Comparison of ENCODE assay signal across 9 mouse cellular contexts in the genomic region with DNA sequence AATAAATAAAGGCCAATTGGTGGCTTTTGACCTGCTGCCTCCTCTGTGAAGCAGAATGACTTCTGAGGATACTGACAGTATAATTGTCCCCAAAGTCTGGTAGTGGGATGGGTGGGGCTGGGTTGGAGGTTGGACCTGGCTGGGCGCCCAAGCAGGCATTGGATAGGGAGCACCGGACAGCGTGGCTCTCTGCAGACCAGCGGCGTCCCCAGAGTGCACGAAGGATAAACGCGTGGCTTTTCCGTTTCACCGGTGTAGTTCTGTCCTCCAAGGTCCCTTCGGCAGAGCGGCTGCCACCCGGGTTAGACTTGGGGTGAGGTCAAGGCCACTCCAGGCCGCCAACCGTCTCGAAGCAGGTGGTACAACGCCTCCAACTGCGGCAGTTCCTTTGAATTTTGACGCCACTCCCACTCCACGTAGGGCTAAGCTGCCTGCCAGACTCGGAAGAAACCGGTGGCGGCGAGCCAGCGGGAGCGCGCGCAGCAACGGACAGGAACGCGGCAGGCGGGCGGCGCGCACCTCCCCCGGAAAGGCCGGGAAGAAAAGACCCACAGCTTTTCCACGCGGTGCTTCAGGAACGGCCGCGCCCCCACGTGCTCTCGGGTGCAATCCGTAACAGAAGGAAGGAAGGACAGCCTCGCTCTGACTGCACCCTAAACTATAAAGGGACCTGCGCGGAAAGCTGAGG. TPM values are rescaled to one million over a fixed set of nuclear protein-coding genes. Genes with fewer than 3 reads are reported as not detected.
DNase-seq lines count a peak whose midpoint lies in the region; ATAC-seq and TF ChIP-seq lines count a peak whose summit lies in the region.
"Had no signal": no experiment of that assay in that cellular context is flagged by ENCODE, and none has a peak within 500 bp of the region (broad histone marks: within the 10 kb centered on the region; RNA-seq: fewer than 3 reads in every experiment).

No protein-coding gene starts in this region.

- under 1% methylated on average over 48 of the region's 48 CpGs for WGBS in heart, embryonic 11.5 days (ENCODE audit: insufficient replicate concordance)
- under 1% methylated on average over 48 of the region's 48 CpGs for WGBS in kidney, embryonic 15.5 days
- 2% methylated on average over 48 of the region's 48 CpGs for WGBS in liver, adult 2 months
- WGBS in stomach, embryonic 15.5 days, result under 1% methylated on average over 48 of the region's 48 CpGs

- H3K9ac ChIP-seq in heart, embryonic 11.5 days (ENCODE audit: low read depth, low read length), result peak overlapping the region; percentile 75
- peak overlapping the region; percentile 37 for H3K9ac ChIP-seq in kidney, embryonic 15.5 days
- H3K9ac ChIP-seq in liver, adult 2 months (ENCODE audit: low read depth, low read length), result peak overlapping the region; percentile 58
- peak overlapping the region; percentile 16; the same call in 1 of the 2 replicates for H3K9ac ChIP-seq in stomach, embryonic 15.5 days

- H3K4me3 ChIP-seq in bone marrow macrophage, adult 2 months (ENCODE audit: insufficient read depth, low read length), result peak overlapping the region; percentile 58
- peak overlapping the region; percentile 51 for H3K4me3 ChIP-seq in erythroblast, embryonic 14.5 days (replicated peaks)
- peak overlapping the region; percentile 51 for H3K4me3 ChIP-seq in heart, embryonic 11.5 days (ENCODE audit: low read depth, low read length)
- peak overlapping the region; percentile 52 for H3K4me3 ChIP-seq in kidney, embryonic 15.5 days (replicated peaks)
- peak overlapping the region; percentile 69 for H3K4me3 ChIP-seq in liver, adult 2 months (ENCODE audit: insufficient read depth, low read depth, low read length)
- peak overlapping the region; percentile 52 for H3K4me3 ChIP-seq in stomach, embryonic 15.5 days (replicated peaks)

- H3K36me3 ChIP-seq in erythroblast, embryonic 14.5 days (ENCODE audit: control insufficient read depth), result no peaks in the 10 kb centered on the region
- no peaks in the 10 kb centered on the region for H3K36me3 ChIP-seq in heart, embryonic 11.5 days (ENCODE audit: control insufficient read depth, insufficient read depth, low read length)
- peaks cover under 1% of the 10 kb centered on the region; the same call in 1 of the 2 replicates for H3K36me3 ChIP-seq in kidney, embryonic 15.5 days
- no peaks in the 10 kb centered on the region for H3K36me3 ChIP-seq in liver, adult 2 months (ENCODE audit: control insufficient read depth, insufficient read depth, low read length)
- no peaks in the 10 kb centered on the region for H3K36me3 ChIP-seq in stomach, embryonic 15.5 days
- H3K36me3 ChIP-seq: G1E had no signal

- no peaks in the 10 kb centered on the region for H3K79me2 ChIP-seq in liver, adult 2 months (ENCODE audit: control insufficient read depth, insufficient read depth, low read length)

- TF ChIP-seq POLR2A in bone marrow macrophage, adult 2 months (IDR thresholded peaks at IDR 0.05; ENCODE audit: borderline replicate concordance, low read depth, low read length), result no peak
- TF ChIP-seq POLR2A in liver, adult 2 months (IDR thresholded peaks at IDR 0.05; ENCODE audit: extremely low read depth, insufficient read depth, low read length), result no peak

- DNase-seq in 416B (ENCODE audit: low read depth), result peak; percentile 96
- DNase-seq in liver, adult 2 months (ENCODE audit: extremely low read depth, low read depth, low spot score), result peak; percentile 47

- no peak overlapping the region for H3K27ac ChIP-seq in bone marrow macrophage, adult 2 months (ENCODE audit: insufficient read depth, low read depth, low read length)
- H3K27ac ChIP-seq in heart, embryonic 11.5 days (ENCODE audit: low read depth, low read length), result no peak overlapping the region
- H3K27ac ChIP-seq in kidney, embryonic 15.5 days, result no peak overlapping the region
- no peak overlapping the region for H3K27ac ChIP-seq in liver, adult 2 months (replicated peaks; ENCODE audit: insufficient read depth, low read depth, low read length)
- H3K27ac ChIP-seq in stomach, embryonic 15.5 days, result no peak overlapping the region

- peak overlapping the region; percentile 86 for H3K4me2 ChIP-seq in heart, embryonic 11.5 days
- peak overlapping the region; percentile 95 for H3K4me2 ChIP-seq in kidney, embryonic 15.5 days
- peak overlapping the region; percentile 94 for H3K4me2 ChIP-seq in stomach, embryonic 15.5 days

- H3K9me3 ChIP-seq in erythroblast, embryonic 14.5 days (ENCODE audit: control insufficient read depth, low read length), result no peaks in the 10 kb centered on the region
- no peaks in the 10 kb centered on the region for H3K9me3 ChIP-seq in heart, embryonic 11.5 days (replicated peaks; ENCODE audit: control insufficient read depth, low read length)
- H3K9me3 ChIP-seq in kidney, embryonic 15.5 days (replicated peaks), result no peaks in the 10 kb centered on the region
- H3K9me3 ChIP-seq in stomach, embryonic 15.5 days, result no peaks in the 10 kb centered on the region
- H3K9me3 ChIP-seq: G1E had no signal

- no peak for TF ChIP-seq CTCF in bone marrow macrophage, adult 2 months (IDR thresholded peaks at IDR 0.05; ENCODE audit: low read depth, low read length)
- no peak for TF ChIP-seq CTCF in liver, adult 2 months (IDR thresholded peaks at IDR 0.05; ENCODE audit: low read depth, low read length)

- peaks cover 12% of the 10 kb centered on the region for H3K27me3 ChIP-seq in erythroblast, embryonic 14.5 days (ENCODE audit: control insufficient read depth)
- H3K27me3 ChIP-seq in heart, embryonic 11.5 days (ENCODE audit: control insufficient read depth, insufficient read depth, low read length), result no peaks in the 10 kb centered on the region
- H3K27me3 ChIP-seq in kidney, embryonic 15.5 days, result peaks cover 11% of the 10 kb centered on the region; the same call in 1 of the 2 replicates
- H3K27me3 ChIP-seq in liver, adult 2 months (ENCODE audit: control insufficient read depth, insufficient read depth, low read length), result no peaks in the 10 kb centered on the region
- H3K27me3 ChIP-seq in stomach, embryonic 15.5 days (replicated peaks), result no peaks in the 10 kb centered on the region

- H3K4me1 ChIP-seq in bone marrow macrophage, adult 2 months (ENCODE audit: control insufficient read depth, insufficient read depth, low read length), result 0 out of 2 replicates have a peak, but pooled peaks cover 3% of the 10 kb centered on the region
- H3K4me1 ChIP-seq in erythroblast, embryonic 14.5 days (ENCODE audit: control insufficient read depth), result peaks cover 9% of the 10 kb centered on the region; the same call in 1 of the 2 replicates
- H3K4me1 ChIP-seq in heart, embryonic 11.5 days (ENCODE audit: control insufficient read depth, insufficient read depth, low read length), result no peaks in the 10 kb centered on the region
- H3K4me1 ChIP-seq in kidney, embryonic 15.5 days, result peaks cover 9% of the 10 kb centered on the region; the same call in 1 of the 2 replicates
- H3K4me1 ChIP-seq in liver, adult 2 months (ENCODE audit: control insufficient read depth, insufficient read depth, low read length), result no peaks in the 10 kb centered on the region
- H3K4me1 ChIP-seq in stomach, embryonic 15.5 days, result 0 out of 2 replicates have a peak, but pooled peaks cover 5% of the 10 kb centered on the region

- peak; percentile 49; the same call in 1 of the 2 replicates for ATAC-seq in heart, embryonic 11.5 days (replicated peaks; ENCODE audit: insufficient number of reproducible peaks, low FRiP score, low TSS enrichment)
- peak; percentile 85 for ATAC-seq in kidney, embryonic 15.5 days (replicated peaks; ENCODE audit: low FRiP score)
- ATAC-seq in monocyte, adult 5-6 weeks (replicated peaks; ENCODE audit: insufficient number of reproducible peaks, low FRiP score, low TSS enrichment, poor library complexity, severe bottlenecking), result peak; percentile 17; the same call in 1 of the 2 replicates
- ATAC-seq in stomach, embryonic 15.5 days (ENCODE audit: insufficient read depth, low FRiP score, low read depth), result peak; percentile 86

RNA-seq across cellular contexts. Expression of a gene that starts 22.5 kb away (rescaled TPM):
- polyA plus RNA-seq in bone marrow macrophage, adult 2 months (2012; ENCODE audit: insufficient read depth, insufficient read length, missing spikeins), result 48.4 and 54.5 TPM in 2 replicates
- 0.11 and 0.14 TPM in 2 replicates for polyA plus RNA-seq in erythroblast, embryonic 14.5 days (2012)
- 129 and 138 TPM in 2 replicates for polyA plus RNA-seq in heart, embryonic 11.5 days (2014; fragmentation: Nextera tagmentation; extraction: Ambion mirVana)
- 128 and 138 TPM in 2 replicates for polyA plus RNA-seq in kidney, embryonic 15.5 days (2015; fragmentation: Nextera tagmentation; extraction: Ambion mirVana)
- 4.8 and 5.5 TPM in 2 replicates for total RNA-seq in liver, adult 2 months (2014; rRNA removed)
- 9.6 and 12.7 TPM in 2 replicates for polyA plus RNA-seq in liver, adult 2 months (2012; rRNA removed)
- 0.43 to 7.9 TPM (median 4.4 TPM) in 3 replicates for total RNA-seq in monocyte, adult 5-6 weeks (2017)
- 124 and 147 TPM in 2 replicates for polyA plus RNA-seq in stomach, embryonic 15.5 days (2015; fragmentation: Nextera tagmentation; extraction: Ambion mirVana)

RNA-seq across cellular contexts. Expression of a gene that starts 32.9 kb away (rescaled TPM):
- polyA plus RNA-seq in bone marrow macrophage, adult 2 months (2012; ENCODE audit: insufficient read depth, insufficient read length, missing spikeins), result 63.7 and 74.4 TPM in 2 replicates
- 0.10 and 0.13 TPM in 2 replicates for polyA plus RNA-seq in erythroblast, embryonic 14.5 days (2012)
- 39.6 and 46.2 TPM in 2 replicates for polyA plus RNA-seq in heart, embryonic 11.5 days (2014; fragmentation: Nextera tagmentation; extraction: Ambion mirVana)
- 54.0 and 58.4 TPM in 2 replicates for polyA plus RNA-seq in kidney, embryonic 15.5 days (2015; fragmentation: Nextera tagmentation; extraction: Ambion mirVana)
- total RNA-seq in liver, adult 2 months (2014; rRNA removed), result 13.2 and 13.6 TPM in 2 replicates
- polyA plus RNA-seq in liver, adult 2 months (2012; rRNA removed), result 14.4 and 16.7 TPM in 2 replicates
- total RNA-seq in monocyte, adult 5-6 weeks (2017), result 10.1 to 14.1 TPM (median 10.7 TPM) in 3 replicates
- 59.8 and 71.4 TPM in 2 replicates for polyA plus RNA-seq in stomach, embryonic 15.5 days (2015; fragmentation: Nextera tagmentation; extraction: Ambion mirVana)

RNA-seq across cellular contexts. Expression of a gene that starts 33.0 kb away (rescaled TPM):
- polyA plus RNA-seq in bone marrow macrophage, adult 2 months (2012; ENCODE audit: insufficient read depth, insufficient read length, missing spikeins), result 4.9 and 6.7 TPM in 2 replicates
- polyA plus RNA-seq in erythroblast, embryonic 14.5 days (2012), result 0.02 TPM in 1 of 2 replicates, not detected in the other
- 4.3 and 6.3 TPM in 2 replicates for polyA plus RNA-seq in heart, embryonic 11.5 days (2014; fragmentation: Nextera tagmentation; extraction: Ambion mirVana)
- 11.0 and 12.5 TPM in 2 replicates for polyA plus RNA-seq in kidney, embryonic 15.5 days (2015; fragmentation: Nextera tagmentation; extraction: Ambion mirVana)
- 3.0 and 4.4 TPM in 2 replicates for total RNA-seq in liver, adult 2 months (2014; rRNA removed)
- polyA plus RNA-seq in liver, adult 2 months (2012; rRNA removed), result 2.3 and 3.6 TPM in 2 replicates
- 4.4 to 9.6 TPM (median 7.1 TPM) in 3 replicates for total RNA-seq in monocyte, adult 5-6 weeks (2017)
- polyA plus RNA-seq in stomach, embryonic 15.5 days (2015; fragmentation: Nextera tagmentation; extraction: Ambion mirVana), result 9.9 and 11.1 TPM in 2 replicates

RNA-seq across cellular contexts. Expression of a gene that starts 38.0 kb away (rescaled TPM):
- not detected in 2 replicates for polyA plus RNA-seq in bone marrow macrophage, adult 2 months (2012; ENCODE audit: insufficient read depth, insufficient read length, missing spikeins)
- not detected in 2 replicates for polyA plus RNA-seq in erythroblast, embryonic 14.5 days (2012)
- polyA plus RNA-seq in heart, embryonic 11.5 days (2014; fragmentation: Nextera tagmentation; extraction: Ambion mirVana), result not detected in 2 replicates
- not detected in 2 replicates for polyA plus RNA-seq in kidney, embryonic 15.5 days (2015; fragmentation: Nextera tagmentation; extraction: Ambion mirVana)
- total RNA-seq in liver, adult 2 months (2014; rRNA removed), result 0.67 TPM in 1 of 2 replicates, not detected in the other
- polyA plus RNA-seq in liver, adult 2 months (2012; rRNA removed), result not detected in 2 replicates
- not detected in 3 replicates for total RNA-seq in monocyte, adult 5-6 weeks (2017)
- not detected in 2 replicates for polyA plus RNA-seq in stomach, embryonic 15.5 days (2015; fragmentation: Nextera tagmentation; extraction: Ambion mirVana)
- total RNA-seq: G1E had no signal
- polyA plus RNA-seq: G1E had no signal

Comparison
In these comparisons a context has a peak if more than half of its experiments do, and no peak if none do; other contexts are left out.
1. ATAC-seq: peak in every context shown above with its lines; median percentile 86 in stomach, embryonic 15.5 days; 85 in kidney, embryonic 15.5 days; 49 in heart, embryonic 11.5 days; 17 in monocyte, adult 5-6 weeks.
2. H3K9ac ChIP-seq: peak in every context shown above with its lines; median percentile 75 in heart, embryonic 11.5 days; 58 in liver, adult 2 months; 37 in kidney, embryonic 15.5 days; 16 in stomach, embryonic 15.5 days.
3. RNA of a gene that starts 32.9 kb away (polyA plus RNA-seq): 63.7 to 74.4 TPM in bone marrow macrophage, adult 2 months, 59.8 to 71.4 TPM in stomach, embryonic 15.5 days, 54.0 to 58.4 TPM in kidney, embryonic 15.5 days, 39.6 to 46.2 TPM in heart, embryonic 11.5 days and 14.4 to 16.7 TPM in liver, adult 2 months; 0.10 to 0.13 TPM in erythroblast, embryonic 14.5 days; every median in the first group is over 10 times any median in the second.
4. Peak in every context shown above with its lines, with median percentiles within 50 percentile points of each other: H3K4me3 ChIP-seq and H3K4me2 ChIP-seq.